Mouse (Mus musculus): ENCODE measurements around the gene Tdrd1.

Tdrd1 gene

DNA sequence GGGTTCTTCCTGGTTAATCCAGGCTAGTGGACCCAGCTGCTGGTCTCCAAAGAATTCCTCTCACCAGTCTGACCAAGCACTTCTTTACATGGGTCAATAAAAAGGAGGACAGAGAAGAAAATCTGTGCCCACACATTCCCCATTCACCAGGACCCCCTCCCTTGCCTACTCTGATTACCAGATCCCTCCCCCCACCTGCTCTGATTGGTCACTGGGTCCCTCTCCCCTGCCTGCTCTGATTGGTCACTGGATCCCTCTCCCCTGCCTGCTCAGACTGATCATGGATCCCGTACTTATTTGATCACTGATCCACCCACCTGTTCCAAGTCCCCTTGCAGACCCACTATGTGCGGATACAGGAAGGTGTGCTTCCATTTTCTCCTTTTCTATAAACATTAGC is 65.4 kb downstream of the Tdrd1 start:
- ChIA-PET CTCF (interaction anchor here in 2 of 4 experiments (0.8 to 1.0 kb wide), 2 partner anchors 438 to 522 kb away, joined by 3 to 5 read pairs; no protein-coding TSS in a partner anchor), POLR2A (no interaction called here)

DNA sequence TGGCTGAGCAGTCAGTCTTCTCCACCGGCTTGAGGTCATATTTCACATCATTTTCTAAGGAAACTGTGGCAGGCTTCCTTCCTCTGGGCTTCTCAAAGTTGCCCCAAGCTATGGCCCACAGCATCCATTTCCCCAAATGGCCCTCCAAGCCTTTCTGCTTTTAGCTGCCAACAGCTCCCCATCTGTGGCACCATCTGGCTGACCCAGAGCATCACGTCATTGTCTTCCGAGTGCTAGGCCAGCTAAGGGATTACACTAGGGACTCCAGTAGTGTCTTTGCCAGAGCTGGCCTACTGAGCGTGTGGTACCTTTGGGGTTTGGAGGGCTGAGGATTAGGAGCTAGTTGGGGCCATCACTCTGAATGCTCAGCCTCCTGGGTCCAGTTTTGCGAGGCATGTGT is 66.6 kb downstream of the Tdrd1 start:
- ChIA-PET CTCF (no interaction called here), POLR2A (no interaction called here)

DNA sequence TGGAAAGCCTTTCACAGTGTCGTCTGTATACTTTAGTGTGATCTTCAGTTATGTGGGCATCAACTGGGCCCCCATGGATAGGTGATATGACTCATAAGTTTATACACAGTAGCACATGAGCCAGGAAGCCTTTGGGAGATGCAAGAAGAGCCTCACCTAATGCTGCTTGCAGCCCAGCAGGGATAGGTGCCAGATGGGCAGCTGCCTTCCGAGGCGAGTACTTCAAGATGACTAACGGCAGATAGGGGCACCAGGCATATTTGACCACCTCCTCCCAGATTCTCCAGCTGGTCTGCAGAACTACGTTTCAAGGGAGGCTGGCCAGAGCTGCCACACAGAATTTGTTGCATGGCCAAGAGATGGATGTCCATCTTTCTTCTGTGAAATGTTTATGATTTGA is 67.3 kb downstream of the Tdrd1 start:
- POLR2A ChIA-PET, result interaction anchor here in 1 of 4 experiments (0.7 kb wide), 1 partner anchor 589 kb away, joined by 3 read pairs; no protein-coding TSS in a partner anchor
- CTCF ChIA-PET, result interaction anchor here in 1 of 4 experiments (0.9 kb wide), 1 partner anchor 15 kb away, joined by 3 read pairs; no protein-coding TSS in a partner anchor

DNA sequence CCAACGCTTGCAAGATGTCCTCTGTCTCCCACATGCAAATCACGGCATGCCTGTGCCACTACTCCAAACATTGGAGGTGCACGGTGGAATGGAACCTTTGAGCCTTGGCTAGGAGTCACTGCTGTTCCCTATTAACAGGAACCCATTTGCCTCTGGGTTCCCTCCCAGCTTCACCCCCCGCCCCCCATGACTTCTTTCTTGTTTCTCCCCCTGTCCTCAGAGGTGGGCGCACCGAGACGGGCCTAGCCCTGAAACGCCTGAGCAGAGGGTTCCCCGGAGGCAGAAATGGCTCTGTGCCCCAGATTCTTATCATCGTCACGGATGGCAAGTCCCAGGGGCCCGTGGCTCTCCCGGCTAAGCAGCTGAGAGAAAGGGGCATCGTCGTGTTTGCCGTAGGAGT is 71.6 kb downstream of the Tdrd1 start:
- ChIA-PET CTCF (interaction anchor here in 1 of 4 experiments (2.0 kb wide), 1 partner anchor 11 kb away, joined by 5 read pairs; no protein-coding TSS in a partner anchor), POLR2A (no interaction called here)

DNA sequence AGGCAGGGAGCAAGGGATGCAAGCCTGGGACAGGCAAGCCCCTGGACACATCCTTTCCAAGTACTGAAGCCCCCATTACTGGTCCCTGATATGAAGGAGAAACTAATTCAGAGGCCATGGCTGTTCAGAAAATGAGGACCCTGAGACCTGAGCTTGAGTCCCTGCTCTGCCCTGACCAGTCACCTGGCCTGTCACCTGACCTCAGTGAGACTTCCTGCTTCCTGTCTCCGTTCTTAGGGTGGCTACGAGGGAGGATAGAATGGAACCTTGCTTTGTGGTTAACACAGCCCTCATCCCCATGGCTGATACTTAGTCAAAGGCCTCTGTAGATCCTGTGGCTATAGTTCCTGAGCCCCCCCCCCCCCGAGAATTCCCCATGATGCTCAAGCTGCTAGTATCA is 78.1 kb downstream of the Tdrd1 start:
- CTCF ChIA-PET, result interaction anchor here in 2 of 4 experiments (0.7 to 1.0 kb wide), 2 partner anchors 11 to 1393 kb away, joined by 3 to 8 read pairs; no protein-coding TSS in a partner anchor
- POLR2A ChIA-PET, result interaction anchor here in 2 of 4 experiments (0.6 to 0.7 kb wide), 2 partner anchors 11 to 102 kb away, joined by 3 to 4 read pairs; no protein-coding TSS in a partner anchor

DNA sequence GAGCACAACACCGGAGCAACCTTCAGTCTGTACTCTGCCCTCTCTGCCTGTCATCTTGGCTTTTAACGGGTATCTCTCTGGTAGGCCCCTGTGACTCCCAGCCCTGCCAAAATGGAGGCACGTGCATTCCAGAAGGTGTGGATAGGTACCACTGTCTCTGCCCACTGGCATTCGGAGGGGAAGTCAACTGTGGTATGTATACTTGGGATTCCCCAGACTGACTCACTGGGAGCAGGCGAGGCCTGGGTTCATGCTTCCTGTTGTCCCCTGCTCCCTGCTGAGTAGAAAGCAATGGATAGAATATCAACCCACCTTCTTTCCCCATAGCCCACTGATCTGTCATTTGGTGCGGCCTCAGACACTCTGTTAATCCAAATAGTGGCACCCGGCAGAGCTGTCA is 79.4 kb downstream of the Tdrd1 start:
- ChIA-PET CTCF (no interaction called here), POLR2A (interaction anchor here in 1 of 4 experiments (1.0 kb wide), 1 partner anchor 83 kb away, joined by 3 read pairs; the partner anchor contains the start of gene Ccdc186)

DNA sequence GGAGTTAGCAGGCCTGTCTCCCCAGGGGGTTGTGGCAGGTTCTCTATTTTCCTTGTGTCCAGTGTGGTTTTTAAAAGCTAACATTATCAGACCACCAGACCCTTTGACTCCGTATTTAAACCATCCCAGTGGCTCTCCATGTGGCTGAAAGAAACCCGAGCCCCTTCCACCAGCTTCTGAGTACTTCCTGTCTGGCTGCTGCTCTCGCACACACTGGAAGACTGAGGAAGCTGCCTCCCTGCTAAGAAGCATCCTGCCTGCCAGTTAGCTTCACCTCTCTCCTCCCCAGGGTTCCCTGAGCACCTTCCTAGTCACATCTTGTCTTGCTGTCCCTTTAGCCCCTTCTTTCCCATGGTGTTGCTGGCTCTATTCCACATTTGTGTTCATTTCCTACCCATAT is 81.8 kb downstream of the Tdrd1 start:
- ChIA-PET CTCF (interaction anchor here (0.5 to 2.0 kb wide), 29 partner anchors 9 to 502 kb away, joined by 3 to 10 read pairs (median 3); partner anchors contain the start of gene Afap1l2 (in 1 of the 4)), POLR2A (interaction anchor here in 2 of 4 experiments (0.5 to 0.7 kb wide), 2 partner anchors 10 to 98 kb away, joined by 3 to 4 read pairs; no protein-coding TSS in a partner anchor)

DNA sequence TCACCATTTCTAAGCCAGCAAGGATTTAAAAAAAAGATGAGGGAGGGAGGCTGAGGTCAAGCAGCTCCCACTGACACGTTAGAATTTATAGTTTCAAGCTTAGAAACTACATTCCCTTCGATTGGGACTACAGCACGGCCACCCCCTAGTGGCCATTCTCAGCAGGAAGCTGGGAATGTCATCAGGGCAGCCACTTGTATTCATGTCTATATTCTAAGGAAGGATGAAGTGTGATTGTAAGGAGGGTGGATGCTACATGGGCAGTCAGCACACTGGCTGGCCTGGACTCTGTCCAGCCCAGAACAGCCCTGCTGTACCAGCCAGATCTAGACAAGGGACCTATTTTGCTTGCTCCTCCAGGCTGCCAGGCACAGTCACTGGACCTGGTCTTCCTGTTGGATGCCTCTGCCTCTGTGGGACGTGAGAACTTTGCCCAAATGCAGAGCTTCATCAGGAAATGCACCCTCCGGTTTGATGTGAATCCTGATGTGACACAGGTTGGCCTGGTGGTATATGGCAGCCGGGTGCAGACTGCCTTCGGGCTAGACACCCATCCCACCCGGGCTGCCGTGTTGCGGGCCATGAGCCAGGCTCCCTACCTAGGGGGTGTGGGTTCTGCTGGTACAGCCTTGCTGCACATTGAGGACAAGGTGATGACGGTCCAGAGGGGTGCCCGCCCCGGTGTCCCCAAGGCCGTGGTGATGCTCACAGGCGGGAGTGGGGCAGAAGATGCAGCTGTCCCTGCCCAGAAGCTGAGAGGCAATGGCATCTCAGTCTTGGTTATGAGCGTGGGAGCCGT is 82.7 kb downstream of the Tdrd1 start:
- POLR2A ChIA-PET, result interaction anchor here in 1 of 4 experiments (1.1 kb wide), 1 partner anchor 28 kb away, joined by 3 read pairs; no protein-coding TSS in a partner anchor
- CTCF ChIA-PET, result interaction anchor here (0.5 to 2.0 kb wide), 34 partner anchors 9 to 557 kb away, joined by 3 to 10 read pairs (median 3); partner anchors contain the start of gene Afap1l2 (in 2 of the 4)

DNA sequence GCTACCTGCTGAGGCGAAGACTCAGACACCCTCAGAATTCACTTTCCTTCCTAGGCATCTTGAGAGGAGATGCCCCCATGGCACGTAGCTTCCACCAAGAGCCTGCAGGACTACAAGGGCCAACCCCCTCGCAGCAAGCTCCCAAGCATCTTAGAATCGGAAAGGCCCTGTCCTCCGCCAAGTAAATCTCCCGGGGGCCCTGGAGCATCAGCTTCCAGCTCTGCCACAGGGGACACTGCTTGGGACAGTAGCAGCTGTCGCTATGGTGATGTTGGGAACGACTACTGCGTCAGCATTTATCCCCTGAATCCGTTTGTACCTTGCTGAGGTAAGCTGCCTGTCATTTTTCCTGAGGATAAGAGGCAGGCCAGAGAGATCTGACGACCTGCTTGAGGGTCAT is 84.6 kb downstream of the Tdrd1 start:
- POLR2A ChIA-PET, result no interaction called here
- CTCF ChIA-PET, result interaction anchor here in 1 of 4 experiments (1.1 kb wide), 1 partner anchor 9 kb away, joined by 3 read pairs; no protein-coding TSS in a partner anchor

DNA sequence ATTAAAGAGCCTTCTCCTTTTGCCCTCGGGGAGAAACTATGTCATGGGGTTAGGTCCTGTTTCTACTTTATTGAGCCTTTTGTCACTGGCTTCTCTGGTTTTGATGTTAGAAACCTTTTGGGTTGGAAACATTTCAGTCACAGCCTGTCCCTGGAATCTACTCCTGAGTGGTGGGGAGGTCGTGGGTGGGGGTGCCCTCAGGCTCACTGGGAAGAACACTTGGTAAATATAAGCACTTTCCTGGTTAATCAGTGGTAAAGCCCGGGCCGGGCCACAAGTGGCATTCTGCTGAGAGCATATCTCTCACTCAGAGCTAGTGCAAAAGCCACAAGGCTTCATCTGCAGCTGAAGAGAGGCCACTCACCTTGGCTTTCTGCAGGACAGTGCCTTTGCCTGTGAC is 87.8 kb downstream of the Tdrd1 start:
- ChIA-PET CTCF (no interaction called here), POLR2A (interaction anchor here in 1 of 4 experiments (0.6 kb wide), 1 partner anchor 95 kb away, joined by 3 read pairs; no protein-coding TSS in a partner anchor)

DNA sequence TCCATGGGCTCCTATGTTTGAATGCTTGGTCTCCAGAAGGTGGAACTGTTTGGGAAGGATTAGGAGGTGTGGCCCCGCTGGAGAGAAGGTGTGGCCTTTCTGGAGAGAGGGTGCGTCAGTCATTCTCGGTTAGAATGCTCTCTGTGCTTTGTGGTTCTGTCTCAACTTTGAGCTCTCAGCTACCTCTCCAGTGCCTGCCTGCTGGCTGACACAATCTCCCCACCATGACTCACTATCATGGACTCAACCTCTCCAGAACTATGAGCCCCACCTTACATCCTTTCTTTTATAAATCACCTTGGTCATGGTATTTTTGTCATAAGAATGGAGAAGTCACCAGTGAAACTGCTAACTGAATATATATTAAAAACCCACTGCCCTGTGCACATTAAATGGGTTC is 88.6 kb downstream of the Tdrd1 start:
- POLR2A ChIA-PET, result interaction anchor here in 2 of 4 experiments (0.6 to 0.9 kb wide), 2 partner anchors 11 to 15 kb away, joined by 3 to 4 read pairs; no protein-coding TSS in a partner anchor

DNA sequence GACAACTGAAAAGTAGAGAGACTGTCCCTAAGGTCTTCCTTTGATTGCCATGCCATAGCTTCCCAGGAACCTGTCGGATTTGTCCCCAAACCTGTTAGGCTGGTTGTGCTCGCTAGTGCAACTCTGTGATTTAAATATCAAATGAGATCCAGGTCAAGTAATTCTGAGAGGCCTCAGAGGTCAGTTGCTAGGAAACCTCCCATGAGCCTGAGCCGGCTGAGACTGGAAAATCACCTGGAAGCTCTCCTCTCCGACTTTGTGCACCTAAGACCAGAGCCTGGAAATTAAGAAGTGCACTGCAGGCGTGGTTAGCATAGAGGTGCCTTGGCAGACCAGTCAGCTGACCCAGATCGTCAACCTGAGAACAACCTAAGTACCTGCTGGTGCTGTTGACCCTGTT is 89.1 kb downstream of the Tdrd1 start:
- ChIA-PET CTCF (interaction anchor here in 2 of 4 experiments (0.5 to 1.5 kb wide), 5 partner anchors 11 to 473 kb away, joined by 3 to 5 read pairs (median 4); partner anchors contain the start of gene Afap1l2 (in 1 of the 2)), POLR2A (interaction anchor here in 2 of 4 experiments (0.6 to 1.2 kb wide), 4 partner anchors 11 to 35 kb away, joined by 3 to 4 read pairs (median 3); no protein-coding TSS in a partner anchor)

More for the DNA sequence above, 88.6 kb downstream of the Tdrd1 start:
- CTCF ChIA-PET, result interaction anchor here in 2 of 4 experiments (1.0 to 1.5 kb wide), 2 partner anchors 10 to 117 kb away, joined by 3 to 5 read pairs; no protein-coding TSS in a partner anchor

Measured in embryonic stem cell, embryonic (primary cell).